ENCODE assay signal across 12 mouse cellular contexts in genomic region chr6:57540950-57541498, GRCm38 (mm10).
"Had no signal": no experiment of that assay in that cellular context is flagged by ENCODE, and none has a peak within 500 bp of the region (broad histone marks: within the 10 kb centered on the region; RNA-seq: fewer than 3 reads in every experiment).

No protein-coding gene starts in this region.

- DNase-seq: kidney, adult 8-10 months; kidney, postnatal 25 days; layer of hippocampus, adult 9-11 months; left cerebral cortex, postnatal 4 days; lung, embryonic 14.5 days; thymus, postnatal 36 days had no signal

- H3K4me3 ChIP-seq: hindbrain, embryonic 13.5 days; limb, embryonic 13.5 days; midbrain, embryonic 13.5 days; myocyte; neural tube, embryonic 15.5 days had no signal

- H3K9ac ChIP-seq: hindbrain, embryonic 13.5 days; limb, embryonic 13.5 days; lung, embryonic 14.5 days; midbrain, embryonic 13.5 days; neural tube, embryonic 15.5 days had no signal

- ATAC-seq: hindbrain, postnatal 0 days; midbrain, embryonic 13.5 days had no signal

- H3K27ac ChIP-seq: hindbrain, embryonic 13.5 days; hindbrain, postnatal 0 days; limb, embryonic 13.5 days; midbrain, embryonic 13.5 days; neural tube, embryonic 15.5 days had no signal

- H3K9me3 ChIP-seq: hindbrain, embryonic 13.5 days; limb, embryonic 13.5 days; midbrain, embryonic 13.5 days; neural tube, embryonic 15.5 days had no signal

- H3K4me2 ChIP-seq: hindbrain, embryonic 13.5 days; limb, embryonic 13.5 days; lung, embryonic 14.5 days; midbrain, embryonic 13.5 days; neural tube, embryonic 15.5 days had no signal

- H3K27me3 ChIP-seq: hindbrain, embryonic 13.5 days; limb, embryonic 13.5 days; midbrain, embryonic 13.5 days; neural tube, embryonic 15.5 days had no signal

- H3K4me1 ChIP-seq: limb, embryonic 13.5 days; neural tube, embryonic 15.5 days had no signal

- H3K36me3 ChIP-seq: hindbrain, embryonic 13.5 days; limb, embryonic 13.5 days; midbrain, embryonic 13.5 days; neural tube, embryonic 15.5 days had no signal
